Mouse (Mus musculus): ENCODE measurements around the gene Obscn.

DNA sequence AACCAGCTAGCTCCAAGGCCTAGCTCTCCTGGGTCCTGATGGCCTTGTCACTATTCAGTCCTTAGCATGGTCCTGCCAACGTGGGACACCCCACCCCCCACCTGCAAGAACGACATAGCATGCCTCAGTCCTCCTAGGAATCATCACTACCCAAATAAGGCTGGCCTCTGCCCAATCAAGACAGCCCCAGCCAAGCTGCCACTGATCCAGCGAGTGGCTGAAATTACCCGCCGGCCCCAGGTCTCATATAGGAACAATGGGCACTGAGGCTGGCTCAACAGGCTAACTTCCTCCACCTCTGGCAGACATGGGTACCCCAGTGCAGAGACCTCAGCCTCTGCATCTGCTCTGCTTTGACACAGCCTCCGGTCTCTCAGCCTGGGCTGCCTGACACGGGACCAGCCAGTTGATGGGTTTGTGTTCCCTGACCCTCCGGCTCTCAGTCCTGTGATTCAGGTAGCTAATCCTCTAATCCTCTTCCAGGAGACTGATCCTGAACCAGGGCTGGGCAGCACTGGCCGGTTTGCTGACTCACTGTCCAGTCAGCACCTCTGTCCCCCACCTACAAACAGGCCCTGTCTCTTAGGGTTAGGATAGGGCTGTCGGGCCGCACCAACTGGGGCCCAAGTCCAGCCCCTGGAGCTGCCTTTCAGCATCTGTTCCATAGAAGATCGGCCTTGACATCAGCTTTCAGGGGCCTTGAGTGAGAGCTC, 948 bp upstream of the Obscn start:
- TF ChIP-seq CTCF (IDR thresholded peaks at IDR 0.05; ENCODE audit: extremely low read depth, insufficient read depth, insufficient read length, insufficient replicate concordance) (no peak), POLR2A (IDR thresholded peaks at IDR 0.05; ENCODE audit: low read depth, low read length) (no peak)

All from spleen, adult 2 months (tissue).